Mouse (Mus musculus) CH12.LX (cell line): ENCODE results near the gene Ccdc3. TPM values are rescaled to one million over a fixed set of nuclear protein-coding genes. Genes with fewer than 3 reads are reported as not detected.

Experiments used
- DNase-seq: peaks from one replicate; pipeline ENCODE4 v3.0.0-alpha.2; 2013; ENCODE audit errors: extremely low read depth
- H3K27ac ChIP-seq: 2 replicates; pipeline ENCODE4 v1.5.1; 2012; ENCODE audit warnings: low read depth, mild to moderate bottlenecking, control low read depth, moderate library complexity; ENCODE audit not compliant: insufficient read depth
- H3K27me3 ChIP-seq: replicated peaks from 2 replicates; pipeline ENCODE3; 2012; ENCODE audit warnings: inconsistent platforms
- H3K36me3 ChIP-seq, 2 experiments: replicated peaks in 1 of 2; 2 replicates each; pipeline versions ENCODE3 to v1.6.1; 2012; ENCODE audit warnings: inconsistent platforms in 1 of 2, low read length in 1 of 2, mild to moderate bottlenecking in 1 of 2, mixed read lengths in 1 of 2, moderate library complexity in 1 of 2; ENCODE audit not compliant: control insufficient read depth in 1 of 2, insufficient read depth in 1 of 2
- H3K4me1 ChIP-seq, 2 experiments: 2 replicates each; pipeline ENCODE4 v1.6.1; 2012; ENCODE audit warnings: inconsistent platforms in 1 of 2, moderate library complexity in 1 of 2; ENCODE audit not compliant: insufficient read depth in 2 of 2, control insufficient read depth in 1 of 2
- H3K4me2 ChIP-seq: 2 replicates; pipeline ENCODE4 v1.6.1; 2012; ENCODE audit warnings: low read depth, mild to moderate bottlenecking, control low read depth; ENCODE audit not compliant: poor library complexity, insufficient read depth, severe bottlenecking
- H3K4me3 ChIP-seq, 3 experiments: fragments of 150-350 bp in 1 of 3; sonication (generic) in 1 of 3; replicated peaks in 1 of 3; 2 replicates each; pipeline versions ENCODE3 to v1.5.1; 2011 to 2012; ENCODE audit warnings: low read depth in 2 of 3, low read length in 2 of 3, mild to moderate bottlenecking in 2 of 3, moderate library complexity in 2 of 3, control low read depth in 1 of 3, improper control_type of control experiment in 1 of 3, inconsistent platforms in 1 of 3, mixed read lengths in 1 of 3; ENCODE audit not compliant: poor library complexity in 1 of 3
- H3K79me2 ChIP-seq: replicated peaks from 2 replicates; pipeline ENCODE4 v1.6.1; 2012; ENCODE audit warnings: mild to moderate bottlenecking, moderate library complexity; ENCODE audit not compliant: control insufficient read depth, poor library complexity, insufficient read depth, severe bottlenecking; ENCODE audit errors: extremely low read depth
- H3K9ac ChIP-seq: 2 replicates; pipeline ENCODE4 v1.6.1; 2012; ENCODE audit warnings: low read depth, mild to moderate bottlenecking, control low read depth, moderate library complexity; ENCODE audit not compliant: insufficient read depth
- H3K9me3 ChIP-seq: replicated peaks from 2 replicates; pipeline ENCODE3; 2012; ENCODE audit warnings: low read length, inconsistent platforms, mixed read lengths
- BHLHE40 ChIP-seq: IDR thresholded peaks from 2 replicates; pipeline ENCODE4 v1.6.1; 2011; ENCODE audit warnings: mild to moderate bottlenecking, low read depth, low read length, improper control_type of control experiment
- CHD1 ChIP-seq: IDR thresholded peaks from 2 replicates; pipeline ENCODE4 v1.6.1; 2012; ENCODE audit warnings: low read depth, low read length, improper control_type of control experiment, inconsistent platforms
- CHD2 ChIP-seq: IDR thresholded peaks from 2 replicates; pipeline ENCODE4 v1.6.1; 2011; ENCODE audit warnings: low read length, improper control_type of control experiment
- CTCF ChIP-seq, 2 experiments: IDR thresholded peaks in 1 of 2; conservative IDR thresholded peaks in 1 of 2; 2 replicates each; pipeline ENCODE4 v1.5.1; 2011 to 2012; ENCODE audit warnings: low read depth in 2 of 2, low read length in 2 of 2, improper control_type of control experiment in 1 of 2, inconsistent platforms in 1 of 2, mild to moderate bottlenecking in 1 of 2, moderate library complexity in 1 of 2
- EP300 ChIP-seq: IDR thresholded peaks from 2 replicates; pipeline ENCODE4 v1.6.1; 2011; ENCODE audit warnings: low read length, improper control_type of control experiment
- ETS1 ChIP-seq: conservative IDR thresholded peaks from 2 replicates; pipeline ENCODE4 v1.6.1; 2012; ENCODE audit warnings: low read depth, mild to moderate bottlenecking, inconsistent platforms, low read length, improper control_type of control experiment, moderate library complexity
- IRF4 ChIP-seq: IDR thresholded peaks from 2 replicates; pipeline ENCODE4 v1.6.1; 2014; ENCODE audit warnings: low read depth, mild to moderate bottlenecking, inconsistent platforms, low read length, improper control_type of control experiment
- JUN ChIP-seq: IDR thresholded peaks from 2 replicates; pipeline ENCODE4 v1.6.1; 2011; ENCODE audit warnings: low read depth, mild to moderate bottlenecking, low read length, improper control_type of control experiment, moderate library complexity; ENCODE audit not compliant: insufficient read depth
- JUND ChIP-seq: conservative IDR thresholded peaks from 2 replicates; pipeline ENCODE4 v1.6.1; 2011; ENCODE audit warnings: low read depth, low read length, improper control_type of control experiment
- MAFK ChIP-seq: IDR thresholded peaks from 2 replicates; pipeline ENCODE4 v1.6.1; 2011; ENCODE audit warnings: low read length, improper control_type of control experiment; ENCODE audit not compliant: insufficient replicate concordance
- MAX ChIP-seq: IDR thresholded peaks from 2 replicates; pipeline ENCODE4 v1.6.1; 2011; ENCODE audit warnings: low read length, improper control_type of control experiment
- MAZ ChIP-seq: IDR thresholded peaks from 2 replicates; pipeline ENCODE4 v1.6.1; 2012; ENCODE audit warnings: low read depth, mild to moderate bottlenecking, inconsistent platforms, low read length, improper control_type of control experiment, moderate library complexity
- MEF2A ChIP-seq: IDR thresholded peaks from 2 replicates; pipeline ENCODE4 v1.6.1; 2014; ENCODE audit warnings: low read depth, mild to moderate bottlenecking, inconsistent platforms, low read length, improper control_type of control experiment, borderline replicate concordance
- MYC ChIP-seq: IDR thresholded peaks from 2 replicates; pipeline ENCODE4 v1.6.1; 2011; ENCODE audit warnings: low read depth, mild to moderate bottlenecking, improper control_type of control experiment, low read length
- NELFE ChIP-seq: IDR thresholded peaks from 2 replicates; pipeline ENCODE4 v1.6.1; 2011; ENCODE audit warnings: low read depth, low read length, improper control_type of control experiment
- NRF1 ChIP-seq: IDR thresholded peaks from 2 replicates; pipeline ENCODE4 v1.6.1; 2014; ENCODE audit warnings: low read depth, mild to moderate bottlenecking, inconsistent platforms, low read length, improper control_type of control experiment, moderate library complexity
- PAX5 ChIP-seq: IDR thresholded peaks from 2 replicates; pipeline ENCODE4 v1.6.1; 2012; ENCODE audit warnings: low read length, inconsistent platforms, mixed read lengths
- POLR2A ChIP-seq: IDR thresholded peaks from 2 replicates; pipeline ENCODE4 v1.6.1; 2011; ENCODE audit warnings: low read depth, mild to moderate bottlenecking, improper control_type of control experiment, low read length
- RAD21 ChIP-seq: IDR thresholded peaks from 2 replicates; pipeline ENCODE4 v1.6.1; 2011; ENCODE audit warnings: low read depth, mild to moderate bottlenecking, low read length, improper control_type of control experiment, moderate library complexity
- SMC3 ChIP-seq: IDR thresholded peaks from 2 replicates; pipeline ENCODE4 v1.6.1; 2011; ENCODE audit warnings: low read depth, low read length, improper control_type of control experiment
- UBTF ChIP-seq: IDR thresholded peaks from 2 replicates; pipeline ENCODE4 v1.6.1; 2012; ENCODE audit warnings: low read depth, mild to moderate bottlenecking, inconsistent platforms, low read length, improper control_type of control experiment, moderate library complexity
- USF1 ChIP-seq: IDR thresholded peaks from 2 replicates; pipeline ENCODE4 v1.6.1; 2014; ENCODE audit warnings: low read depth, mild to moderate bottlenecking, inconsistent platforms, low read length, improper control_type of control experiment
- USF2 ChIP-seq: conservative IDR thresholded peaks from 2 replicates; pipeline ENCODE4 v1.6.1; 2011; ENCODE audit warnings: low read depth, low read length, improper control_type of control experiment
- ZC3H11A ChIP-seq: IDR thresholded peaks from 2 replicates; pipeline ENCODE4 v1.6.1; 2012; ENCODE audit warnings: low read depth, mild to moderate bottlenecking, inconsistent platforms, low read length, improper control_type of control experiment
- ZMIZ1 ChIP-seq: IDR thresholded peaks from 2 replicates; pipeline ENCODE4 v1.6.1; 2012; ENCODE audit warnings: low read depth, mild to moderate bottlenecking, inconsistent platforms, low read length, improper control_type of control experiment
- ZNF384 ChIP-seq: IDR thresholded peaks from 2 replicates; pipeline ENCODE4 v1.6.1; 2012; ENCODE audit warnings: low read depth, low read length, improper control_type of control experiment, inconsistent platforms
- dilution Hi-C: fragments of 300-500 bp; cut with MboI; formaldehyde crosslinking; loops from 2 replicates; pipeline ENCODE4 v1.14.3; 2020; ENCODE audit warnings: low sequenced_read_pairs; ENCODE audit not compliant: extremely low pct_unique_long_range_greater_than_20kb, extremely low pct_ligation_motif_present
- in situ Hi-C: fragments of 300-500 bp; cut with MboI; formaldehyde crosslinking; loops from 3 replicates; pipeline ENCODE4 v1.14.3; 2019; ENCODE audit warnings: low sequenced_read_pairs, low pct_ligation_motif_present, low pct_unique_long_range_greater_than_20kb, mixed read lengths
- polyA plus RNA-seq: library from polyadenylated mRNA; unstranded; fragments of >175 nt; gene quantifications from 2 replicates; pipeline ENCODE4 v1.2.1, GENCODE M21; 2012; ENCODE audit warnings: low read depth; ENCODE audit not compliant: insufficient read length
- total RNA-seq, 2 experiments: library from RNA; depleted of rRNA; stranded (reverse); fragments of 300-350 nt in 1 of 2; fragments of >200 nt in 1 of 2; gene quantifications; 2 replicates each; pipeline ENCODE4 v1.2.3; 2012 to 2014

Gene Ccdc3
- total and polyA plus RNA-seq, 3 experiments = not detected

GRCm38 (mm10) chr2:5154711-5155110, 17.1 kb downstream of the Ccdc3 start:
- Histone ChIP-seq H3K9ac (no peak overlapping the region), H3K36me3 (no peaks in the 10 kb centered on the region), H3K27ac (no peak overlapping the region), H3K79me2 (no peaks in the 10 kb centered on the region), H3K9me3 (peaks cover 2% of the 10 kb centered on the region), H3K4me3 (no peak overlapping the region), H3K27me3 (no peaks in the 10 kb centered on the region), H3K4me2 (no peak overlapping the region), H3K4me1 (no peaks in the 10 kb centered on the region)
- no peak for TF ChIP-seq ZMIZ1
- no peak for TF ChIP-seq ZC3H11A
- no peak for TF ChIP-seq UBTF
- TF ChIP-seq MAX = no peak
- no peak for TF ChIP-seq MYC
- TF ChIP-seq POLR2A = no peak
- TF ChIP-seq RAD21 = no peak
- no peak for TF ChIP-seq CHD2
- TF ChIP-seq ZNF384 = no peak
- TF ChIP-seq CTCF (conservative IDR thresholded peaks at IDR 0.05 in 1 of 2, IDR thresholded peaks at IDR 0.05 in 1 of 2; ENCODE audit: low read depth in 2 of 2, low read length in 2 of 2) = no peak
- no peak for TF ChIP-seq MAFK
- no peak for TF ChIP-seq BHLHE40
- TF ChIP-seq NRF1 = no peak
- no peak for TF ChIP-seq NELFE
- no peak for TF ChIP-seq USF2
- no peak for TF ChIP-seq JUND
- TF ChIP-seq CHD1 = no peak
- TF ChIP-seq EP300 = no peak
- TF ChIP-seq USF1 = no peak
- no peak for TF ChIP-seq PAX5
- no peak for DNase-seq
- dilution Hi-C loops (no loop called here), in situ Hi-C loops (no loop called here)

DNA sequence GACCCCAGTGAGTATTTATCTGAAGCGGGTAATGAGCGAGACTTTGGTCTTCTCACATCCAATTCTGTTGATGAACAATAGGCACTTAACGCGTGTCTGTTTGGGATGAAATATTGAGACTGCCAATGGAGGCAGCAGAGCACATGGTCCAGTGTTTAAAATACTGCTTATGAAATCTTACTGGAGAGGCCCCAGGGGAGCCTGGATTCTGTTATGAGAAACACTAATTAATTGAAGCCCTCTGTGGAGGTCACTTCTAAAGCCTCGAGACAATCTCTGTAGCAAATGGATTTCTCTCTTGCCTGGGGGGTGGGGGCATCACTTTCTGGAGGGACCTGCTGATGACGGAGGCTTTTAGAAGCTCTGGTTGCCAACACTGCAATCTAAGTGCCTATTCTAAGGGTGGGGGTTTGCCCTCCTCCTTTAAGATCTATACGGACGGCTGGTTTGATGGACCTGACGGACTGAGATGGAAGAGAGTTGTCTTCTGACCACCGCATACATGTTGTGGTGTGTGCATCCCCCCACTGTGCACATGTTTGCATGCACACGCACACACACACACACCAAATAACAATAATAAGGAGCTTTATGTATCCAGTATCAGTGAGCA, 22.8 kb downstream of the Ccdc3 start:
- Histone ChIP-seq H3K4me3 (no peak overlapping the region), H3K79me2 (no peaks in the 10 kb centered on the region), H3K27ac (no peak overlapping the region), H3K27me3 (no peaks in the 10 kb centered on the region)
- no peak for DNase-seq
- no peak for TF ChIP-seq ETS1
- no peak for TF ChIP-seq SMC3
- no peak for TF ChIP-seq CHD2
- TF ChIP-seq MAX = no peak
- no peak for TF ChIP-seq MAZ
- no peak for TF ChIP-seq JUN
- no peak for TF ChIP-seq IRF4
- TF ChIP-seq ZMIZ1 = no peak
- no peak for TF ChIP-seq USF2
- no peak for TF ChIP-seq NRF1
- TF ChIP-seq CTCF (conservative IDR thresholded peaks at IDR 0.05 in 1 of 2, IDR thresholded peaks at IDR 0.05 in 1 of 2; ENCODE audit: low read depth in 2 of 2, low read length in 2 of 2) = no peak
- TF ChIP-seq MEF2A = no peak
- TF ChIP-seq UBTF = no peak
- no peak for TF ChIP-seq ZNF384
- TF ChIP-seq, all 38 proteins: peak for 0
- H3K36me3 ChIP-seq = no peaks in the 10 kb centered on the region
- no peaks in the 10 kb centered on the region for H3K9me3 ChIP-seq
- H3K4me1 ChIP-seq = no peaks in the 10 kb centered on the region
- H3K4me2 ChIP-seq = no peak overlapping the region
- dilution Hi-C loops (no loop called here), in situ Hi-C loops (no loop called here)
- no peak overlapping the region for H3K9ac ChIP-seq
